Mouse (Mus musculus): ENCODE results near the gene Khdrbs1. TPM values are rescaled to one million over a fixed set of nuclear protein-coding genes. Genes with fewer than 3 reads are reported as not detected.

Khdrbs1 gene
- total RNA-seq, 2 experiments from 2014 or later, result 20.2 to 26.5 TPM

DNA sequence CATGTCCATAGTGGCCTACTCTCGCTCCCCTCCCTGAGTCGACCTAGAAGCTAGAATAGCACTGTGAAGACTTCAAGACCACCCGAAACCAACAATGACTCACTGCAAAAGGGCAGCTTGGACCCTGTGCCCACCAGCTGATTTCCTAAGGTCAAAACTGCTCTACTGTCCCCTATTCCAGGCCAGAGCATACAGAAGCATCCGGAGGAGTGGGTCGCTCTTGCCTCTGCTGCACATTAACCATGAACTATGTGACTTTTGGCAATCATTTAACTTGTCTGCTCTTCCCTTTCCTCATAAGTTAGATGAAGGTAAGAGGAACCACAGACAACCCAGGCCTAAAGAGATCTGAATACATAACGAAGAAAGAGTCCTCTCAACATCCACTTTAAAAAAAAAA is 57.6 kb downstream of the Khdrbs1 start:
- no peak for DNase-seq
- intact Hi-C loops (cut with DNase I), result no loop called here

DNA sequence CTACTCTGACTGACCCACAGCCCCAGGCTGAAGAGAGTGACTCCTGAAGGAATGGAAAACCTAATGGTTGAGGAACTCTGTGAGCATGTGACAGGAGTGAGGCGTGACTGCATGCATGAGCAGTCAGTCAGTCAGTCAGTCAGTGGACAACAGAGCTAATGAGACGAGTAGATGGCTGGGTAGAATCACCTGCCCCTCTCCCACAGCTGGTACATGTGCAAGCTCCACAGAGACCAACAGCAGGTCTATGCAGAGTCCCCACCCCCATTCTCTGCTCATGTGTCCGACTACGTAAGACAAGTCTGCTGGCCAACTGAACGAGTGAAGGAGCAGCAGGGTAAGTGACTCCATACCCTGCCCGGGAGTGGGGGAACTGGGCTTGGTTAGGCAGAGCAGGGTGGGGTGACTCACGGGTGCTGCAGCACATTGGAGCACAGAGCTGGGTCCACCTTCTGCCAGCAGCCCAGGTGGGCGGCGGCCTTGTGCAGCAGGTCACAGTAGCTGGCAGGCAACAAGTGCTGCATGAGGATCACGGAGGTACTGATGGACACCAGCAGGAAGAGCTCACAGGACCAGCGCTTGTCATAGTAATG is 58.1 kb downstream of the Khdrbs1 start:
- intact Hi-C loops (cut with DNase I), result no loop called here
- no peak for DNase-seq

DNA sequence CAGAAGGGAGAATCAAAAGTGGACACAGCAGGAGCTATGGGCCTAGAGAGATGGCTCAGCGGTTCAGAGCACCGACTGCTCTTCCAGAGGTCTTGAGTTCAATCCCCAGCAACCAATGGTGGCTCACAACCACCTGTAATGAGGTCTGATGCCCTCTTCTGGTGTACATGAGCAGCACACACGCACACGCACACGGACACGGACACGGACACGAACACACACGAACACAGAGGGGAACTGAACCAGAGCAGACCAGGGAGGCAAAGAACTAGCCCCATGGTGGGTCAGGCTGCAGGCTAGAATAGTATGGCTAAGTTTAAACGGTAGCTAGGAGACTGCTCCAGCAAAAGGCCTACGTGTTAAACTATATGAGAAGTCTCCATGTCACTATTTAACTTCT is 60.3 kb downstream of the Khdrbs1 start:
- intact Hi-C loops (cut with DNase I), result no loop called here
- DNase-seq, result no peak

DNA sequence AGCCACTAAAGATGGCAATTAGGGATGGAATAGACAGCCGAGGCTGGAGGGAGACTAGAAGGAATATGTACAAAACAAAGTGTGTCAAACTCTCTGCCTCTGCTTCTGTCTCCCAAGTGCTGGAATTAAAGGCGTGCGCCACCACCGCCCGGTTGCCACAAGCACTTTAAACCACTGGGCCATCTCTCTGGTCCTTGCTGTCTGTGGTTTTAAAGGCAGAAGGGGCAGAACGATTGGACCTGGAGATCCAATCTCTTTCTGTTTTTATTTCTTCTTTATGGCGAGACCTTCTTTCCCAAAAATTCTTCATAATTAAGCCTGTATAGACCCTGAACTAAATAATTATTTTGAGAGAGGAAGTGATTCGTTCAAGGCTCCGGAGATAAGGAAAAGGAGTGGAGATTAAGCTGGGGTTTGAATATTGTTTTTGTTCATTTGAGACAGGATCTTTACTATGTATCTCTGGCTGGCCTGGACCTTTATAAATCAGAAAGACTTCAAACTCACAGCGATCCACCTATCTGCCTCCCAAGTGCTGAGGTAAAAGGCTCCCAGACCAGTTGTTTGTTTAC is 69.1 kb downstream of the Khdrbs1 start:
- no peak for DNase-seq
- intact Hi-C loops (cut with DNase I), result no loop called here

DNA sequence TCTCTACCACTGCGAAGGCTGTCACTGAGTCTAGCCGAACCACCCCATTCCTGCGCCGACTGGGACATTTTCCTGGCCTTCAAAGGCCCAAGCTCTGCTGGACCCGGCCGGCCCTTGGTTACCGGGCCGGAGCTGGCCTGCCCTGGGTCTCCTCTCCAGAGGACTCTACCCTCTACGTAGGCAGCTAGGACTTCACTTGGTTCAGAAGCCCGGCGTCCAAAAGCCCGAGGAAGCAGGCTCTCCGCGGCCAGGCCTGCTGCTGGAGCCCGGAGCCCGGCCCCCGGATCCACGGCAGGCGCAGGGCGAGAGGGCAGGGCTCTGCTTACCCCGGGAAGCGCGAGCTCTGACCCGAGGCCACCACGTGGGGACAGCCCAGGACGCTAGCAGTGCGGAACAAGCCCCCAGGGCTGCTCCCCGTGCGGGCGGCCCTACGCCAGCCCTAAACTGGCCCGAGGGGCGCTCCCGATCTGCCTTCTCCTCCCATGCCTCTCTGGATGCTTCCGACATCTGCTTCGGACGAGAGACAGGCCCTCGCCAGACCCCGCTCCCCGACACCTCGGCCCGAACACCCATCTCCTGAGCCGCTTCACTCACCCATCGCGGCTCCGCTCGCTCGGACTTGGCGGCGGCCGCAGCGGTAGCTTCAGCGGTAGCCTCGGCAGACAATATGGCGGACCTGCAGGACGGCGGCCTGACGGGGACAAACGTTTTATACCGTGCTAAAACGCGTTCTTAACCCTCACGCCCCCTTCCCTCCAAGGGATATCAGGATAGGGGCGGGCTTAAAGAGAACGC is 69.8 kb downstream of the Khdrbs1 start, which contains the start of gene Kpna6:
Gene Kpna6 (minus strand): TSS at position 685 of the 795 bp plus-strand sequence.
- DNase-seq, result peak; percentile 83 to 88
- intact Hi-C loops (cut with DNase I), result no loop called here

DNA sequence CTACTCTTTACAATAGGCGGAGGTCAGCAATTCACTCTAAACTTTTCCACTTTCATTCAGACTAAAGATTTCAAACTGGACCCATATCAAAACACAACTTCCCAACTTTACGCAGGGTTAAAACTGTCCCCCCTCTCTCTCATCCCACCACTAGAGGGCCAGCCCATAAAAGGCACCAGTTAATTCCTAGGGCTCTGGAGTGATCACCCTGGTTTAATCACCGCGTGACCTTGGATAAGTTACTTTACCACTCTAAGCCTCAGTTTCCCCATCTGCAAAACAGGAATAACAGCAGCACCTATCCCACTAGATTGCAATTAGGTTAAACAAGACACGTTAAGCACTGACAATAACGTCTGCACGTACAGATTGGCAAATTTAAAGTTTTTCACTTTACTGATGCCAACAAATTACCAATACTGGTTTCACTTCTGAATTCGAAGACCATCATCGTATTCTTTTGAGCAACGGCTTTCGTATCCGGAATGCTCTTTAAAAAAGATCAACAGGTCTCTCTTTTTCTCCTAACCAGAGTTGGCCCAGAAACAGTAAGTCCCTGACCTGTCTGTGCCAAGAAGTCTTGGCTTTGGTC is 70.5 kb downstream of the Khdrbs1 start:
- intact Hi-C loops (cut with DNase I), result no loop called here
- DNase-seq, result peak in 1 of 2 experiments; percentile 20

DNA sequence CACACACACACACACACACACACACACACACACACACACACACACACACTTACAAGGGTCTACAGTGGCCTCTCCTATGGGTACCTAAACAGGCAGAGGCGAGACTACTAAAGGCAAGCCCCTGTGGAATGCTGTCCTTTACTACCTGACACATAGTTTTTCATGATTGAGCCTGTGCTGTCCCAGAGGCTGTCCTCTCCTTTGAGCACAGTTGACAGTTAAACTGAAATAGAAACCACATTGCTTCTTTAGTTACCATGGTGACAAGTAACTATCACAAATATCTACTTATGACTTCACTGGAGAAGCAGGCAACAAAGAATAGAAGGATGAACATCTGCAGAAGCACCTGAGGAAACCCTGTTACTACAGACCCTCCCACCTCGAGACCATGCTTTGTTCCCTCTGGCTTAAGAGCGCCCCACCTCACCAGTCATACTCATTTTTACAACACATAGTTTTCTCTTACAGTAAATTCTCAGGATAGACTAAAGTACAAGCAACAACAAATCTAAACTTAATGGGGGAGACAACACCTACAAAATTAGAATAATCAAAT is 79.8 kb downstream of the Khdrbs1 start:
- intact Hi-C loops (cut with DNase I), result no loop called here
- DNase-seq, result no peak

DNA sequence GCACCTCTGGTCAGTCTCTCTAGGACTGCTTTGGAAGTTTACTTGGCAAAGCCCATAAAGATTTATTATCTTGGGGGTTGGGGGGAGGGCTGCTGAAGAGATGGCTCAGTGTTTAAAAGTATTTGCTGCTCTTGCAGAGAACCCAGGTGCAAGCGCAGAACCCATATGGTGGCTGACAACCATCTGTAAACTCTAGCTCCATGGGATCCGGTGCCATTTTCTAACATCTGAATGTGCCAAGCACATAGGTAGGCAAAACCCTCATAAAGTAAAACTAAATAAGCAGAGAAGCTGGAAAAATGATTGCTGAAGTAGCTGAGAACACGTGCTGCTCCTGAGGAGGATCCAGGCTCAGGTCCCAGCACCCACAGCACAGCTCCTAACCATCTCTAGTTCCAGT is 80.5 kb downstream of the Khdrbs1 start:
- DNase-seq, result no peak
- intact Hi-C loops (cut with DNase I), result no loop called here

DNA sequence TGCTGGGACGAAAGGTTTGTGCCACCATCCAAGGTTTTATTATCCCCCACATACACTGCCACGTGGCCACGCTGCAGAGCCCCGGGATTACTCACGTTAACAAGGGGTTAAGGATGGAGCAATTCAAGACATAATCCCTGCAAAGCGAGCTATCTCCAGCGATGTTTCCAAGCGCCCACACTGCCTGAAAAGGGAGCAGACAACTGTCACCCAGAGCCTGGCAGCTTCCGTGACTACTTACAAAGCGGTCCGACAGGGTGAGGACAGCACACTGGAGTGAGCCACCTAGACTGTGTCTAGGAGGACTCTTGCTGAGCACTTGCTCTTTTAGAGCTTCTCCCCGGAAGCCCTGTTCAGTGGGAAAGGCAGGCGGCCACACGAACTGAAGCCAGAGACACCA is 87.3 kb downstream of the Khdrbs1 start:
- intact Hi-C loops (cut with DNase I), result no loop called here
- DNase-seq, result no peak

Small RNAs within 50 kb of the gene (microRNA-seq; reads per million reads assigned to microRNA genes)
- gene Gm28017 (0 reads per million in 2 experiments), gene Mir7016 (0 to 0.72 reads per million in 2 experiments)

Other genes with a start within 250 kb of the Khdrbs1 start
- 1 to 10 TPM; 1.0 to 1.9 TPM for gene Marcksl1, start 228.7 kb downstream of the Khdrbs1 start, total RNA-seq (2021)
- 1 to 10 TPM; 9.0 to 9.9 TPM for gene Hdac1, start 199.6 kb downstream of the Khdrbs1 start, total RNA-seq (2021)
- 1 to 10 TPM in 1 of 2 experiments, not detected in 1; 6.2 TPM for gene Lck, start 168.7 kb downstream of the Khdrbs1 start, total RNA-seq (2021)
- not detected for gene Fam167b, start 163.8 kb downstream of the Khdrbs1 start, total RNA-seq (2021)
- gene Eif3i, start 141.7 kb downstream of the Khdrbs1 start, total RNA-seq (2021), result 100 to 1,000 TPM; 116 to 135 TPM
- gene Tmem234, start 141.6 kb downstream of the Khdrbs1 start, total RNA-seq (2021), result 10 to 100 TPM; 29.3 to 30.0 TPM
- gene Dcdc2b, start 128.0 kb downstream of the Khdrbs1 start, total RNA-seq (2021), result under 1 TPM; 0.51 to 0.62 TPM
- 1 to 10 TPM; 6.5 to 9.8 TPM for gene Iqcc, start 123.2 kb downstream of the Khdrbs1 start, total RNA-seq (2021)
- 10 to 100 TPM; 41.0 to 44.5 TPM for gene Ccdc28b, start 118.4 kb downstream of the Khdrbs1 start, total RNA-seq (2021)
- gene Txlna, start 101.2 kb downstream of the Khdrbs1 start, total RNA-seq (2021), result 10 to 100 TPM; 15.2 to 17.2 TPM
- 10 to 100 TPM; 64.5 to 67.4 TPM for gene Kpna6, start 69.5 kb downstream of the Khdrbs1 start, total RNA-seq (2021)
- 1 to 10 TPM; 2.5 to 3.3 TPM for gene Tmem39b, start 45.5 kb downstream of the Khdrbs1 start, total RNA-seq (2021)
- gene Ptp4a2, start 68.9 kb upstream of the Khdrbs1 start, total RNA-seq (2021), result 100 to 1,000 TPM; 615 to 657 TPM
- gene Spocd1, start 186.9 kb upstream of the Khdrbs1 start, total RNA-seq (2021), result not detected
- 1 to 10 TPM in 1 of 2 experiments, under 1 TPM in 1; 0.54 to 1.2 TPM for gene Adgrb2, start 242.6 kb upstream of the Khdrbs1 start, total RNA-seq (2021)